Mouse (Mus musculus) hindbrain, embryonic 10.5 days (tissue): ENCODE data around the gene Commd3. TPM values are rescaled to one million over a fixed set of nuclear protein-coding genes. Genes with fewer than 3 reads are reported as not detected.

Experiments used
- DNase-seq: peaks from one replicate; pipeline ENCODE4 v3.0.0-alpha.2; 2017; ENCODE audit warnings: low spot score
- H3K27ac ChIP-seq: fragments of 300-500 bp; sonication (generic); 2 replicates; pipeline ENCODE4 v1.5.1; 2016; ENCODE audit warnings: mild to moderate bottlenecking, moderate library complexity
- H3K27me3 ChIP-seq: fragments of 300-500 bp; sonication (generic); 2 replicates; pipeline ENCODE4 v1.6.1; 2016; ENCODE audit warnings: mild to moderate bottlenecking; ENCODE audit not compliant: poor library complexity, insufficient read depth, severe bottlenecking
- H3K36me3 ChIP-seq: fragments of 300-500 bp; sonication (generic); 2 replicates; pipeline ENCODE4 v1.6.1; 2016; ENCODE audit warnings: mild to moderate bottlenecking, moderate library complexity
- H3K4me1 ChIP-seq: fragments of 300-500 bp; sonication (generic); replicated peaks from 2 replicates; pipeline ENCODE4 v1.6.1; 2016; ENCODE audit warnings: mild to moderate bottlenecking
- H3K4me3 ChIP-seq: fragments of 300-500 bp; sonication (generic); 2 replicates; pipeline ENCODE4 v1.5.1; 2016; ENCODE audit warnings: mild to moderate bottlenecking, moderate library complexity
- H3K9me3 ChIP-seq: fragments of 300-500 bp; sonication (generic); 2 replicates; pipeline ENCODE4 v1.6.1; 2016; ENCODE audit warnings: mild to moderate bottlenecking, moderate library complexity
- WGBS: fragments of 180-500 bp; shearing (Covaris S2); methylation state at CpG from one replicate; pipeline ENCODE4 v1.1.7; 2016; 5-methylcytosine and 5-hydroxymethylcytosine counted together
- polyA plus RNA-seq: library from polyadenylated mRNA; unstranded; fragments of >200 nt; fragmentation: Nextera tagmentation; extraction: Ambion mirVana; gene quantifications from 2 replicates; pipeline ENCODE4 v1.2.1, GENCODE M21; 2016

Commd3 gene
- 86.0 and 122 TPM in 2 replicates for polyA plus RNA-seq

DNA sequence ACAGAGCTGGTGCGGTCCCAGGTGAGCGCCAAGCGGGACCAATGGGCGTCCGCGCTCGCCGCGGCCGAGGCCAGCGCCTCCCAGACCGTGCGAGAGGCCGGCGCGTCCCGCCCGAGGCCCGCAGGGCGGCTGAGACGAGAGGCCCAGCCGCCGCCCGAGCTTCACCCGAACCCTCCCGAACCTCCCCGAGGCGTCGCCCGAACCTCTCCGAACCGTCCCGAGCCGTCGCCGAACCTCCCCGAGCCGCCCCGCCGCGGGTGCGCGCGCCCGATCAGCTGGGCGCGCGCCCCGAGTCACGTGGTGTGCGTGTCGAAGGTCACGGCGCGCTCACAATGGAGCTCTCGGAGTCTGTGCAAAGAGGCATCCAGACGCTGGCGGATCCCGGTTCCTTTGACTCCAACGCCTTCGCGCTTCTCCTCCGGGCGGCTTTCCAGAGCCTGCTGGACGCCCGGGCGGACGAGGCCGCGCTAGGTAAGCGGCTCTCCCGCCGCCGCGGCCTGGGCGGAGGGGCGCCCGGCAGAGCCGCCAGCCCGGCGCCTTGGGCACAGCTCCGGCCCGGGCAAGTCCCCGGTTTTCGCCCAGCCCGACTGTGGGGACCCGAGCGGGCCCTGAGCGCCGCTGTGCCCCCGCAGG is at the start of gene Commd3:
Commd3 (plus strand) TSS at position 252 of the 633 bp plus-strand sequence.
- H3K27me3 ChIP-seq: peaks cover 53% of the 10 kb centered on the region
- DNase-seq: peak; percentile 93
- WGBS: under 1% methylated on average over 91 of the region's 91 CpGs

DNA sequence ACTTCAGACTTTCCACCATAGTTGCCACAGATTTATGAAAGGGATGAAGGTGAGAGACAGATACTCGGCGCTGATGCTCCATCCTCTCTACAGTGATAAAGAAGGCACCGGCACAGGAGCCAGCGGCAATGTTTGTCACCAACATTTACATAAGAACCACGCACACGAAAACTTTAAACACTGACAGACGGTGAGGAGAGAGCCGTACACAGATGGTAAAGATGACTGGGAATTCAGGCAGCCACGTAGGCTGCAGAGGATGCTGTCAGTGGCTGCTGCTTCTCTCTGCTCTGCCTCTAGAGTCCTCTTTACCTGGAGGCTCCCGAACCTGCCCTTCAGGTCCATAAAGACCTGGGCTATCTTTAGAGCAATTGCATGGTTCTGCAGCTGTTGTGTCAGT is 49.0 kb upstream of the Commd3 start:
- Histone ChIP-seq H3K4me3 (no peak overlapping the region), H3K9me3 (no peaks in the 10 kb centered on the region), H3K27ac (no peak overlapping the region), H3K27me3 (peaks cover 6% of the 10 kb centered on the region), H3K36me3 (no peaks in the 10 kb centered on the region), H3K4me1 (peaks cover 5% of the 10 kb centered on the region)
- 72% methylated on average over 10 of the region's 10 CpGs for WGBS
- no peak for DNase-seq

More for the DNA sequence above, at the start of gene Commd3:
- Histone ChIP-seq H3K27ac (peak within 1 kb of the TSS; percentile 99), H3K9me3 (no peaks in the 10 kb centered on the region), H3K4me1 (peaks cover 42% of the 10 kb centered on the region), H3K4me3 (peak within 1 kb of the TSS; percentile 78), H3K36me3 (no peaks in the 10 kb centered on the region)

DNA sequence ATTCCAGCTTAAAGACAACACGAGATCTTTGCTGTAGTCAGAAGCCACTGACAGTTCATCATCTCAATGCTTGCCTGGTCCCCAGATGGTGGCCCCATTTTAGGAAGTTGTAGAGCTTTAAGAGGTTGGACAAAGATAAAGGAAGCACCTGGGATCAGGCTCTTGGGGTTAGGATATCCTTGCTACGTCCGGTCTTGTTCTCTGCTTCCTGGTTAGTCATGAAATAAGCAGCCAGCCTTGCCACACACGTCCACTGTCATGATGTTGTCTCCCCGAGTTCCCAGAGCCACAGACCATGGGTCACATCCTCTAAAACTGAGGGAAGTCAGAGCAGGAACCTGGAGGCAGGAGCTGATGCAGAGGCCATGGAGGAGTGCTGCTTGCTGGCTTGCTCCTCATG is 41.6 kb upstream of the Commd3 start:
- no peaks in the 10 kb centered on the region for H3K9me3 ChIP-seq
- WGBS: 82% methylated on average over 5 of the region's 5 CpGs

DNA sequence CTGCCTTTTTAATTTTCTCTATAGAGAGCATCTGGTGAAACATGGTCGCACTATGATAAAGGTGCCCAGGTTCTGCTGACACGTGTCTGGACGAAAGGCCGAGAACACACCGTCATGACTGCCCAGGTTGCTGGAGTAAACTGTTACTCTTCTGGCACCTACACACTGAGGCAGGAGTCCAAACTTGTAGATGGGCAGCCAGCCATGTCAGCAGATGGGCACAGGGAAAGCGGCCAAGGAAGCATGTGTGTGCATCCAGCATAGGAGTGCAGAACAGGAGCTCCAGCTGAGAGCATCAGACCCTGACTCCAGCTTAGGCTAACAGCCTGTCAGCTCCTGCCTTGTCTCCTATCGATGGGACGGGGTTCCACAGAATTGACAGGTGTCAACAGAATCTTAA is 37.1 kb upstream of the Commd3 start:
- no peaks in the 10 kb centered on the region for H3K27me3 ChIP-seq
- no peak for DNase-seq
- no peaks in the 10 kb centered on the region for H3K9me3 ChIP-seq
- no peaks in the 10 kb centered on the region for H3K36me3 ChIP-seq
- WGBS: 91% methylated on average over 8 of the region's 8 CpGs
- H3K4me1 ChIP-seq: no peaks in the 10 kb centered on the region
- no peak overlapping the region for H3K27ac ChIP-seq
- H3K4me3 ChIP-seq: no peak overlapping the region

More for the DNA sequence above, 41.6 kb upstream of the Commd3 start:
- no peak for DNase-seq
- no peaks in the 10 kb centered on the region for H3K4me1 ChIP-seq
- H3K4me3 ChIP-seq: no peak overlapping the region
- H3K27ac ChIP-seq: no peak overlapping the region
- H3K36me3 ChIP-seq: no peaks in the 10 kb centered on the region
- H3K27me3 ChIP-seq: no peaks in the 10 kb centered on the region

DNA sequence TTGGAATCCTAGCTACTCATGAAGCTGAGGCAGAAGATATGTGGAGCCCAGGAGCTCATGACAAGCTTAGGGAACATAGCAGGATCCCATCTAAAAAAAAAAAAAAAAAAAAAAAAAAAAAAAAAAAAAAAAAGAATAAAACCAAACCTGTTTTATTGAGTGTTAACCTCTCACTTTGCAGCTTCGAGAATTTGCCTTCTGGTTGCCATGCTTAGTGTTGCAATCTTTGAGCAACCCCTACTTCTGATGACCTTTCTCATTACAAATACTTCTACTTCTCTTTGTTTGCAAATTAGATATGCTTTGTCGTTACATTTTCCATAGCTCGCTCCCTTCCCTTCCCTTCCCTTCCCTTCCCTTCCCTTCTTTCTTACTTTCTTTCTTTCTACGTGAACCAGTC is 23.6 kb upstream of the Commd3 start:
- Histone ChIP-seq H3K9me3 (peaks cover 3% of the 10 kb centered on the region; the same call in 1 of the 2 replicates), H3K4me1 (no peaks in the 10 kb centered on the region), H3K27ac (no peak overlapping the region), H3K27me3 (no peaks in the 10 kb centered on the region; the same call in 1 of the 2 replicates), H3K4me3 (no peak overlapping the region), H3K36me3 (no peaks in the 10 kb centered on the region)
- DNase-seq: no peak
- WGBS: 81% methylated on average over 4 of the region's 4 CpGs

DNA sequence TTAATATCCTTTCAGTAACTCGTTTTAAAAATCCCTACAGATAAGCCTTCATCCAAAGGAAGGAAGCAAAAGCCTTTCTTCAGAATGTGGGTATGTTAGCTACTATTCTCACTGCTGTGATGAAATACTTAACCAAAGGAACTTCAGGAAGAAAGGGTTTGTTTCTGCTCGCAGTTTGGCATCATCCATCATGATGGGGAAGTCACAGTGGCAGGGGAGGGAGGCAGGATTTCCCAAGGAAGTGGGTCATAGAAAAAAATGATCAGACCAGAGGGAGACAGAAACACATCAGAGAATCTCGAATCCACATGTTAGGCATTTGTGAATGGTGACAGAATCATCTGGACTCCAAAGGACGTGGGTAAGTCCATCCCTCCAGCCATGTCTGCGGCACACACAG is 17.4 kb upstream of the Commd3 start:
- DNase-seq: no peak
- WGBS: 72% methylated on average over 5 of the region's 5 CpGs
- H3K9me3 ChIP-seq: no peaks in the 10 kb centered on the region
- no peaks in the 10 kb centered on the region for H3K27me3 ChIP-seq
- H3K4me1 ChIP-seq: no peaks in the 10 kb centered on the region
- no peak overlapping the region for H3K4me3 ChIP-seq
- no peak overlapping the region for H3K27ac ChIP-seq
- H3K36me3 ChIP-seq: no peaks in the 10 kb centered on the region

DNA sequence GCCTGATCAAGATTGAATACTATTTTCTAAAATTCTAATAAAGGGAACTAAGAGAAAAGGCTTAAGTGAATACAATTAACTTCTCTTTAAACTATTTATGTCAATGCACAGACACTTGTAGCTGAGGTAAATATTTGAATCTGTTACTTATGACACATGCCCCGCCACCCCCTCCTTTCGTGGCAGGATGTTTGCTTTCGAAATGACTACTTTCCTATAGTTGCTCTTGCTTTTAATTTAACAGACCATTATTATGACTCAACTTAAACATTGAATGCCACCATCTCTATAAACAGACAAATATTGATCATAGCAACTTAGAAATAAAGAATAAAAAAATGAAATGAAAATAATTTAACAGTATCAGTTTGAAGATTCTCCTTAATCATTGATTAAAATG is 8.2 kb upstream of the Commd3 start:
- Histone ChIP-seq H3K4me3 (no peak overlapping the region), H3K27ac (no peak overlapping the region), H3K27me3 (peaks cover 13% of the 10 kb centered on the region), H3K9me3 (no peaks in the 10 kb centered on the region), H3K4me1 (no peaks in the 10 kb centered on the region), H3K36me3 (no peaks in the 10 kb centered on the region)
- no peak for DNase-seq
- 91% methylated on average over 3 of the region's 3 CpGs for WGBS

DNA sequence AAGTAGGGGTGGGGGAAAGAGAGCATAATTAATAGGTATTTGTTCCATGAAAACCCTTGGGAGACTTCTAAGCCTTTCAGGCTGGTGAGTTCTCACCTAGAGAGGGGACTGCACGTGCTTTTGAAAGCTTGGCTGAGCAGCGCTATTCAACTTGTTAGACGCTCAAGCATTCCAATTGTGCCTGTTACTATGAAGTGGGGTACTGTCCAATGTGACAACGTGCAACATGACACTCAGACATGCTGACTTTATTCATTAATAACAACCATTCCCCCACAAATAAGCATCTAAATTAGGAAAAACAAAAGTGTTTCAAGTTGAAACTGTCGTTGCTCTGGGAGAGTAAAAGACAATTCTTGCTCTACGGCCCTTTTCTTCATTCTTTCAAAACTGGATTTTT is 1.1 kb upstream of the Commd3 start:
- no peak for DNase-seq
- H3K36me3 ChIP-seq: no peaks in the 10 kb centered on the region
- H3K4me3 ChIP-seq: no peak overlapping the region
- WGBS: 3% methylated on average over 6 of the region's 6 CpGs
- no peak overlapping the region for H3K27ac ChIP-seq
- H3K27me3 ChIP-seq: peaks cover 54% of the 10 kb centered on the region
- H3K4me1 ChIP-seq: peaks cover 40% of the 10 kb centered on the region
- H3K9me3 ChIP-seq: no peaks in the 10 kb centered on the region

DNA sequence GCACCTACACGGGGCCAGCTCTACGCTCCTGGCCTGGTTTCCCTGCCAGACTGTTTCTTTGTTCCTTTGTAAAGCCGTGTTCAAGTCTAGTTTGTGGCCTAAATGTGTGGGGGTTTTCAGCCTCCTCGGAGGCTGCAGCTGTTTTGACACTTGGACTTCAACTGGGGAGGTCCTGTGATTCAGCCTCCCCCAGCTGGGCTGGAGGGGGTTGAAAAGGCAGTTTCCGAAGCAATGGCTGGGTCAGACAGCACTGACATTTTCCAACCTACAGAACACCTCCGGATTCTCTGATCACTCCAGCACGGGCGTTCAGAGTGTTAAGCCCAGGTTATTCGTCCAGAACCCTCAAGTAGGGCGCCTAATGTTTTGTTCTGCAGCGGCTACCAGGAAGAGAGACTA is 581 bp downstream of the Commd3 start:
- Histone ChIP-seq H3K4me1 (peaks cover 42% of the 10 kb centered on the region), H3K4me3 (peak overlapping the region; percentile 78), H3K27ac (peak overlapping the region; percentile 99), H3K9me3 (no peaks in the 10 kb centered on the region), H3K36me3 (no peaks in the 10 kb centered on the region), H3K27me3 (peaks cover 49% of the 10 kb centered on the region)
- WGBS: under 1% methylated on average over 11 of the region's 11 CpGs
- no peak for DNase-seq

DNA sequence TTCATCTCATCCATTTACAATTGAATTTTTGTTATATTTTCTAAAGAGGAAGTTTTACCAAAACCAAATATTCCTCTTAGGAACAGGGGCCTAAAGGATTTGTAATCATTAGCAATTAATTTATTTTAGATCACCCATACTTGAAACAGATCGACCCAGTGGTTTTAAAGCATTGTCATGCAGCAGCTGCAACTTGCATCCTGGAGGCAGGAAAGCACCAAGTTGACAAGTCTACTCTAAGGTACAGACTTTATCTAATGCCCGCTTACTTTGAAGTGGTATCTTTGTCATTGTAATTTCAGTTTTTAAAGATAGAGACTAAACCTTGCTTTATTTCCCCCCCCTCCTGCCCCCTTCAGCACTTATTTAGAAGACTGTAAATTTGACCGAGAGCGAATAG is 1.6 kb downstream of the Commd3 start:
- no peaks in the 10 kb centered on the region for H3K36me3 ChIP-seq
- 6% methylated on average over 4 of the region's 4 CpGs for WGBS
- no peak for DNase-seq
- H3K4me1 ChIP-seq: peaks cover 50% of the 10 kb centered on the region
- H3K27me3 ChIP-seq: peaks cover 52% of the 10 kb centered on the region
- H3K27ac ChIP-seq: no peak overlapping the region
- H3K9me3 ChIP-seq: no peaks in the 10 kb centered on the region
- H3K4me3 ChIP-seq: no peak overlapping the region

DNA sequence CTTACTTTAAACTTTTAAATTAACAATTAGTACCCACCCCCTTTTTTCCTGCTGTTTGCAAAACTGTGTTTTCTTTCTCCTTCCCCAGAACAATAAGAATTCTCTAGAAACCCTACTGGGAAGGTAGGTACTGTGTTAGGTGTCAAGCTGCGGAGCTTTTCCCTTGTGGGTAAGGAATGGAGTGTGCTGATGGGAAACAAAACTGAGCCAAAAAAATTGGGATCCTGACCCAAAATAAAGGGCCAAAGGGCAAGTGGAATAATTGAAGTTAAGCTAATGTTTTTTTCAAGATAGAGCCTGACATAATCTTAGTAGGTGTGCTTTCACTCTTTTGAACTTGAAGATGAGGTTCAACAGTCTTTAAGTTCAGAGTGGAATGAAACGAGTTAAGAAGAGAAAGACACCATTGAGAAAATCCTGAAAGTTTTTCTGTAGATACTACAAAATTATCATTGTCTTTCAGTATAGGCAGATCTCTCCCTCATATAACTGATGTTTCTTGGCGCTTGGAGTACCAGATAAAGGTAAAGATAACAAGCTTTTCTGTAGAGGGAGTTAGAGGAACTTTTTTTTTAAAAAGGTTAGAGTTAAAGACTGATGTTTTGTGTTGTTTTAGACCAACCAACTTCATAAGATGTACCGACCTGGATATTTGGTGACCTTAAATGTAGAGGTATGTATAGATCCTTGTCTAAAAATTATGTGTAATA is 2.2 kb downstream of the Commd3 start:
- 10% methylated on average over 4 of the region's 4 CpGs for WGBS

DNA sequence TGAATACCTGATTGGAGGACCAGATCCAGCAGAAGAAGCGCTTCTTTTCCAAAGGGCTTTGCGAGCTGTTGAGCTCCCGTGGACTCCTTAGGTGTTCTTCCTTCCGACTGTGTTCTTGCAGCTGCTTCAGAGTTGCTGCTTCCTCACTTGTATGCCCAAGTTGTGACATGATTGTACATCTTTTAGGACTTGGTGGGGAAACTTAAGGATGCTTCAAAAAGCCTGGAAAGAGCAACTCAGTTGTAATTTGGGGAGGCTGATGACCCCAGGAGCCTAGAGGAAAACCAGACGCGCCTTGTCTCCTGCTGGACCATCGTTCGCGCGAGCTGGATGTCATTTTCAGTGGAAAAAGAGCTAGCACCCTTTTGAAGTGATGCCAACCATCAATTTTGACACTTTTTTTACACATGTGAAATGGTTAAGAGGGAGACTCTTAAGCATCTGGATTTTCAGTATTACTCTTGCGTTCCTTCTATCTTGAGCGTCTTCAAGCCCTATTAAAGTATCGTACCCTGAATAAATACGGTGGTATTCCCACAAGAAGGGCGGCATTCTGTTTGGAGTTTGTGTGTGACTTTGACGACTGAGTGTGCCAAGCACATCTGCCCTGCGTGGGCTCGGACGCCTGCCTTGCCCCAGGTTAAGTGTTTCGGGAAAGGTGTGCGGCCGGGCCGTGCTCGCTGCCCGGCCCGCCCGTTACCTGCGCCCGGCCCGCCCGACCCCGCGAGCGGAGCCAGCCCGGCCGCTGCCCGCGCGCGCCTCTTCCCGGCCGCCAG is 3.7 kb downstream of the Commd3 start:
- Histone ChIP-seq H3K27me3 (peaks cover 59% of the 10 kb centered on the region), H3K4me3 (peak overlapping the region; percentile 84), H3K36me3 (no peaks in the 10 kb centered on the region), H3K4me1 (peaks cover 66% of the 10 kb centered on the region), H3K9me3 (no peaks in the 10 kb centered on the region), H3K27ac (peak overlapping the region; percentile 98)
- DNase-seq: peak; percentile 41
- WGBS: under 1% methylated on average over 42 of the region's 42 CpGs

More for the DNA sequence above, 2.2 kb downstream of the Commd3 start:
- Histone ChIP-seq H3K4me1 (peaks cover 55% of the 10 kb centered on the region), H3K9me3 (no peaks in the 10 kb centered on the region), H3K4me3 (no peak overlapping the region), H3K36me3 (no peaks in the 10 kb centered on the region), H3K27ac (no peak overlapping the region), H3K27me3 (peaks cover 58% of the 10 kb centered on the region)
- no peak for DNase-seq

DNA sequence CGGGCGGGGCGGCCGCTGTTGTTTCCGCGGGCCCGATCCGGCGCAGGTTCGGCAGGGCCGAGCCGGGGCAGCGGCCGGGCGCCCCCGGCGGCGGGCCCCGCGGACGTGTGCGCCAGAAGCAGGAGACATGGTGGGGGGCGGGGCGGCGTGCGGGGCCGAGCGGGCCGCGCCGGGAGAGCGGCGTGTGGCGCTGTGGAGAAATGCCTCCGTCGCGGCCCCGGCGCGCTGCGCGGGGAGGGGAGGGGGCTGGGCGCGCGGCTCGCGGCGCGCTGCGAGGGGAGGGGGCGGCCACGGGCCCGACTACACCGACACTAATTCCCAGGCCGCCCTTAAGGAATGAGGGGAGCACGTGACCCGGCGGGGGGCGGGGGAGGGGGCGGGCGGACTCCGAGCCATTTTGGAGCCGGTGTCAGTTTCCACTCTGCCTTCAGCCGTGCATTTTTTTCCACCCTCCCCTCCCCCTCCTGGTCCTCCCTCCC is 4.3 kb downstream of the Commd3 start:
- WGBS: under 1% methylated on average over 43 of the region's 64 CpGs
- Histone ChIP-seq H3K4me1 (peaks cover 65% of the 10 kb centered on the region), H3K9me3 (no peaks in the 10 kb centered on the region), H3K27ac (peak overlapping the region; percentile 98), H3K27me3 (peaks cover 63% of the 10 kb centered on the region), H3K36me3 (no peaks in the 10 kb centered on the region), H3K4me3 (peak overlapping the region; percentile 84)
- peak; percentile 95 for DNase-seq
